Mouse (Mus musculus) lung, adult 2 months (tissue): Measurements from ENCODE around the gene Smyd2.

Experiments used
- CTCF ChIP-seq: fragments of 200-500 bp; IDR thresholded peaks from 2 replicates; pipeline ENCODE4 v1.5.1; 2011; ENCODE audit warnings: mild to moderate bottlenecking, low read length, control low read depth; ENCODE audit not compliant: insufficient read depth
- POLR2A ChIP-seq: fragments of 200-500 bp; IDR thresholded peaks from 2 replicates; pipeline ENCODE4 v1.6.1; 2011; ENCODE audit warnings: low read depth, mild to moderate bottlenecking, control low read depth, low read length, borderline replicate concordance; ENCODE audit errors: extremely low read depth

DNA sequence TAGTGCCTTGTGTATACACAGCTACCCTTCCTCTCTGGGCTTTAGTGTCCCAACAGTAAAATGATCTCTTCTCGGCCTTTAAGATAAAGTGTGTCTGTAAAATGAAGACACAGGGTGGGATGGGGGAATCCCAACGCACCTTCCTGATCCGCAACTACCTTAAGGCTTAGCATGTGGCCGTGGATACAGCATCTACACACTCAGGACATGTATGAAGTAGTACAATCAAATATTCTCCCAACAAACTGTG is 670 bp downstream of the Smyd2 start:
- TF ChIP-seq CTCF (no peak), POLR2A (no peak)
